Mouse (Mus musculus): ENCODE results near the gene St6gal1.
A peak's percentile ranks its signal among the peaks of the same experiment; 100 is the strongest.
"Not testable (repeated sequence)": the region's sequence is repeated elsewhere in the genome, so short reads cannot be mapped to it uniquely, and the experiment has no call there.

Gene St6gal1

DNA sequence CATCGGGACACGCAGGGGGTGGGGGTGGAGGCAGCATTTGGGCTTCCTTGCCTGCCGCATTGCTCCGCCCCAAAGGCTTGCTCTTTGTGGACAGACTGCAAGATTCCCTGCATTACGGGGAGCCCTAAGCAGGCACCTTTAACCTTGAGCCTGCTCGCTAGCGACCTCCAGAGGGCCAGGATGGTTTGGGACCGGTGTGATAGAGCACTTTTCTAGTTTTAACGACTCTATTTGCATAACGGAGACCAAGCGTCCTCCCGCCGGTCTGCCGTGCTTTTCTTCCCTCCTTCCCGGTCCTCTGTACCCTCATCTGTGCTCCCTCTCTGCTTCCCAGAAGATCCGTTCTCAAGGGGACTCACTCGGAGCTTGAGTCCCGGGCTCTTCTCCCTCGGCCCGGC lies at the start of gene St6gal1:
Gene St6gal1, plus strand, starts transcription at position 70 of the 398 bp plus-strand sequence.
- peak; percentile 65 to 88 for DNase-seq (ENCODE audit: low spot score in 2 of 2)

DNA sequence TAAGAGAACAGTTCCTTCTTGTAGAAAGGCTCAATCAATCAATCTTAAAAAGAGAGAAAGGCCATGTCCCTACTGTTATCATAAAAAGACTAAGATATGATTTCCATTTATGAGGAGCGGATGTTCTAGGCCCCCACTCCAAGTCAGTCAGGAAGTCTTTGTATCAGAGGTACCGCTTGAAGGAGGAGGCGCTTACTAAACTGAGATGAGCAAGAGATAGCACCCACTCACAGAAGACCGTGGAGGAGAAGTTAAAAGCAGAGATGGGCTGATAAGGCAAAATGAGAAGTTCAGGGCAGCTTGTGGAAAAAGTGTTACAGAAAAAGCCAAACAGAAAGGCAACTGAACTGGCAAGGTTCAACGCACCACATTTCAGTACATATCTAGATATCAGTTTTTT lies 49.7 kb upstream of the St6gal1 start:
- DNase-seq (ENCODE audit: low spot score in 2 of 2), result no peak

DNA sequence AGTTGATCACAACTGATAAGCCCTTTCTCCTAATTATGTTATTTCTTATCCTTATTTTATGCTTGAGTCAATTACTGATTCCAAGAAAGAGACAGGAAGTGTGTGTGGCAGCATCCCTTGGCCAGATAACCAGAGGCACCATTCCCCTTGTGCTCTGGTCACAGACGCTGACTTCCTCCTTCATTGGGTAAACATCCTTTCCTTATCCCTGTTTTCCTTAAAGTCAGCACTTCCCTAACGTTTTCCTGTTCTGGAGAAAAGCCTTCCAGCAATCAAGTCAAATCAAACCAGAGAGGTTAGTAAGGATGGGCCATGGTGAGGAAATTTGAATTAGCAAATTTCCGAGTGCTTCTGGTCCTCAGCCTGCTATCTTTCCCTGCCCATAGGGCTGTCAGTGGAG lies 48.6 kb upstream of the St6gal1 start:
- DNase-seq (ENCODE audit: low spot score in 2 of 2), result no peak

DNA sequence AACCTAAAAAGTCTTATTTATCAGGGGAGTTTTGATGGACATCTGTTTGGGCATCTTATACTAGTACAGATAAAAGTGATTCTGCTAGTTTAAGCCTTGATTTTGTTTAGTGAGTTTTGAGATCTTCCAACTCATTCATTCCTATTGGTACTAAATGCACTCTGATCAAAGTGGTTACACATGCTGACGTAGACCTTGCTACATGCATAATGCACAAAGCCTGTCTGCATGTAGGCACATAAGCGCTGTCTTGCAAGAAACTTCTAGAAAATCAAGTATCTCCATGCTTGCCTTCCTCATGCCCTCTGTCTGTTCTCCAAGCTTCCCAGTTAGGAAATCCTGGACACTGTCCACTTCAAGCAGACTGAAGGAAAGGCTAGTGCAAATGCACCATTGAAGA lies 46.7 kb upstream of the St6gal1 start:
- DNase-seq (ENCODE audit: low spot score in 2 of 2), result no peak

DNA sequence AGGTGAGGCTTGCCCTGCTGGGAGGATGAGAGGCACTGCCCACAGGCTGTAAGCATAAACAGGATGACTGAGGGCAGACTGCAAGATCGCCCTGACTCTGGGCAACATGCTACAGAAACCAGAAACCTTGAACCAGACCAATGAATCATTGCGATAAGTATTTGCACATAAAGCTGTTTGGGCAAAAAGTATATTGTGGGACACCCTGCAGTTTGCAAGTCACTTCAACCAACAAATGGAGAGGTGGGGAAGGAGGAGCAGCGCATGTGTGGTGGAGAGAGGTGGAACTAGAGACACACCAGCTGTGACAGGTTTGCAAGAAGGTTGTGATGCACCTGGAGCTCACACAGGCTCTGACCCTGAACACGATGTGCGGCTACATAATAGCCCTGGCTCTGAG lies 45.7 kb upstream of the St6gal1 start:
- no peak for DNase-seq (ENCODE audit: low spot score in 2 of 2)

DNA sequence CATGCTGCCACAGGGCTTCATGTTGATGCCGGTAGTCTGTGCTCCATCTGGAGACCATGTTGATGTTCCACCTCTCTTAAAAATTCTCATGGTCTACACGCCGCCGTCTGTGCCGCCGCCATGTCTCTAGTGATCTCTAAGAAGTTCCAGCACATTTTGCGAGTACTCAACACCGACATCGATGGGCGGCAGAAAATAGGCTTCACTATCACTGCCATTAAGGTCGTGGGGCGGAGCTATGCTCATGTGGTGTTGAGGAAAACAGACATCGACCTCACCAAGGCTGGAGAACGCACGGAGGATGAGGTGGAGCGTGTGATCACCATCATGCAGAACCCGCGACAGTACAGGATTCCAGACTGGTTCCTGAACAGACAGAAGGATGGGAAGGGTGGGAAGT lies 45.1 kb upstream of the St6gal1 start:
- DNase-seq (ENCODE audit: low spot score in 2 of 2), result not testable (repeated sequence)

DNA sequence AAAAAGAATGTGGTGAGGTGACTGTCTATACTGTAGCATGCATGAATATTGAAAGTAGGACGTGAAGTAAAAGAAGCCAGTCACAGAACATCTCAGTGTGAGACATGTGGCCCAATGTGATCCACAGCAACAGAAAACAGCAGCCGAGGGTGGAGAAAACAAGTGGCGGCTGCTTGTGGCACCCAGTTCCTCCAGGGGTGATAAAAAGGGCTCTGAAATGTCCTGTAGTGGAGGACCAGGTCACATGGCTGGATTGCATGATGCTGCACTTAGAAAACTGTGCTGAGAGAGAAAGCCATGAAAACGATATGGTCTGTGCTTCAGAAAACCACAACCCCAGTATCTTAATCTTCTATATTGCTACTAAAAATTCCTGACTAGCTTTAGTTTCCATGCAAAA lies 43.5 kb upstream of the St6gal1 start:
- no peak for DNase-seq (ENCODE audit: low spot score in 2 of 2)

DNA sequence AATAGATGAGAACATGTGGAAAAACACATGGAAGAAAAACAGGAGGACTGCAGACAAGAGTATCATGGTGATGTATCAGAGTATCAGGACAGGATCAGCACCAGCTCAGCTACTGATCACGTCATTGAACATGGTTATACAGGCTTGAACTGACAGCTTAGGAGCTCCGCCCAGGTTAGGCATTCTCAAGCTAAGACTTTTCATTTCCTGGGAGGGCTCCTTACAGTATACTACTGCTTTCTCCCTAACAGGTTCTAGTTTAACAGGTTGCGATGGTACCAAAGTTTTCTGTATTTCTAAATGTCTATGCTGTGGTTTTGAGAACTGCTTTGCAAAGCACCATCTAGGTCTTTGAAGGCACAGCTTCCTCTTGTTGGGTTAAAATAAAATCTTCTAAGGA lies 43.1 kb upstream of the St6gal1 start:
- no peak for DNase-seq (ENCODE audit: low spot score in 2 of 2)

DNA sequence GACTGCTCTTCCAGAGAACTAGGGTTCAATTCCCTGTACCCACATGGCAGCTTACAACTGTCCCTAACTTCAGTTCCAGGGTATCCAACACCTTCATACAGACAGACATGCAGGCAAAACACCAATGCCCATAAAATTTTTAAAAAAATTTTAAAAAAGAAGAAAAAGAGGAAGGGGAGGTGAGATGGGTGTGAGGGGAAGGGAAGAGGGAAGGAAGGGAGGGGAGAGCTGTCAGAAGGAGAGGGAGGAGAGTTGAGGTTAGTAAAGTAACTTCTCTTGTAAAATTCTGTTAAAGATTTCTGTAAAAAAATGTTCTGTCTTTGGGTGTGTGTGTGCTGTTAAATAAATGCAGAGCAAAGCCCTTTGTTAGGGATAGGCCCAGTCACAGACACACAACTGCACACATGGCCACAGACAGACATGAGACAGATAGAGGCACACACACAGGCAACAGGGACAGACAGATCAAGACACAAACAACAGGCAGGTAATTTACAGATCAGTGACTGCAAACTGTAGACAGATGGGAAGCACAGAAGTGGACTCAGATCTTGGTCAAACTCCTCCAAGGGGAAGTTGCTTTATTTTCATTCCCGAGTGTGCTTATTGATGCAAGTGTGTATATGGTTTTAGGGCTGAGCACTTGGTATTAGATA lies 42.5 kb upstream of the St6gal1 start:
- DNase-seq (ENCODE audit: low spot score in 2 of 2), result no peak

DNA sequence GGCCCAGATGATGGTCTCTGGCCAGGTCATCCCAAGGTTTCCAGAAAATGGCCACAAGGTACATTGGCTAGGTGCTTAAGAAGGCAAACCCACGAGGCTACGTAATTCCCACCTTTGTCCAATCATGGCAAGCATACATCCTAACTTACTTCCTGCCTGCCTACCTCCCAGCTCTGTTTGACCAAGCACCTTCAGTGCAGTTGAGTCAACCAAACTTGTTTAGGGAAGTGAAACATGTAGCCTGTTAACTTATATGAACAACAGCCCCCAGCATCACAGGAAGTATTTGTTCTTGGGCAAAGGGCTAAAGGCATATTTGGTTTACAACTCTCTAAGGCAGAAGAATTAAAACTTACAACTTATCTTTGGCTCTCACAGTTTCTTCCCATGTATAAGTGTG lies 38.7 kb upstream of the St6gal1 start:
- DNase-seq (ENCODE audit: low spot score in 2 of 2), result no peak

DNA sequence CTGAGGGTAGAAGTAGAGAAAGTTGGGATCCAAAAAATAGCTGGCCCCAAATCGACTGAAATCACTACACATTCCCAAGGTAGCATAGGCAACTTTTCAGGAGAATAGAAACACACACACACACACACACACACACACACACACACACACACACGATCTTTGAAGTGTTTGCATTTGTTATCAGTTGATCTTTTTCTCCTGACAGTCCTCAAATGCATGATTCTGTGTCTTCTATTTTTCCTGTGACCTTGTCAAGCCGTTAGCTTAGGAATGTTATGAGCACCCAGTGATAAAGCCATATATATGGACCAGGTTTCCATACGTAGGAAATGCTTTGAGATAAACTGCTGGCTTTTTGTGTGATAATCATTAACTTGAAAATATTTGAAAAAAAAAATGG lies 38.1 kb upstream of the St6gal1 start:
- DNase-seq (ENCODE audit: low spot score in 2 of 2), result no peak

DNA sequence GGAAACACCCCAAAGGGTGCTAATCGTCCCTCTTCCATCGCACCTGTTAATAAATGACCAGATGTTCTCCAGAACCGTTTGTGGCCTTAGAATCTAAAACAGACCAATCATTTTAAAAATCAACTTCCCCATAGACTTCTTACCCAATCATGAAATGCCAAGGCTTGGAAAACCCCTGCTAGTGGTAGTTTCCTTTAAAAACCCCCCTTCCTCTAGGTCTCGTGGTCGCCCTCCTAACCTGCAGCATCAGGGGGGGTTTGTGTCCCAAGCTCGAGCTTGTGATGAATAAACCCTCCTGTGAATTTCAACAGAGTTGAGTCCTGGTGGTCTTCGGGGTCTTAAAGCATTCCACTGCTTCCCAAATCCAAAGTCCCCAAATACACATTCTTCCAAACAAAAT lies 36.6 kb upstream of the St6gal1 start:
- no peak for DNase-seq (ENCODE audit: low spot score in 2 of 2)

DNA sequence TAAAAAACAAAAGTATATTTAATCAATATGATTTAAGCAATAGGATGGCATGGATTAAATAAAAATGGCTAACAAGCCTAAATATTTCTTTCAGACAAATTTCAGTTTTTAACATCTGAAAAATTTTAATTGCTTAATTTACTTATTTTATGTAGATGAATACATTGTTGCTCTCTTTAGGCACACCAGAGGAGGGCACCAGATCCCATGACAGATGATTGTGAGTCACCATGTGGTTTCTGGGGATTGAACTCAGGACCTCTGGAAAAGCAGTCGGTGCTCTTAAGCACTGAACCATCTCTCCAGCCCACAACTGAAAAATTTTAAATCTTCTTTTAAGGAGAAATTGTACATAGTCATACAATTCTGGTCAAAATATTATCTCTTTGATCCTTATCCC lies 34.9 kb upstream of the St6gal1 start:
- DNase-seq (ENCODE audit: low spot score in 2 of 2), result no peak

DNA sequence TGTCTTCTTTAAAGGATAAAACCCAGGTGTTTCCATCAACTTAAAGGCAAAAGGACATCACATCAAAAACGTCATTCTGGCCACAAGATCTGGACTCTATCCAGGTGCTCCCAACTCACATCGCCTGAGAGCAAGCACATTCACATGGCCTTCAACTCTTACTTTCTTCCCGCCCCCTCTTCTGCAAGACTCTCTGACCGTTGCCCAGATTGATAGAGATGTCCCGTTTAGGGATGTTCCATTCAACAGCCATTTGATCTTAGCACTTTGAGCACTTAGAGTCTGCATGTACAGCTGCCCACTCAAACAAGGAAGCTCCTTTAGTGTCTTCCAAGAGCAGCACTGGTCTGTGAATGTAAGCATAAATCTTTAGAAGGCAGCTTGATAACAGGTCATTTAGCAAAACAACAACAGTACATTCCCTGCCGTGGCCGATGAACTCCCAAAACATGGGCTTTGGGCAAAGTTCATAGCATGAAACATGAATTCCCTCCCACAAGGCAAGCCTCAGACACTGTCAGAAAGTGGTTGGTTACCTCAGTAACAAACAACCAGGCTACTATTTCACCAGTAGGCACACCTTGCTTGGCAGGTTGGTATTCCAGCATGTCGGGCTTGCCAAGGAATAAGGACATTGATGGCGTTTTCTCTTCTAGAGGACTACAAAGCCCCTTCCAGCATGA lies 32.8 kb upstream of the St6gal1 start:
- no peak for DNase-seq (ENCODE audit: low spot score in 2 of 2)

DNA sequence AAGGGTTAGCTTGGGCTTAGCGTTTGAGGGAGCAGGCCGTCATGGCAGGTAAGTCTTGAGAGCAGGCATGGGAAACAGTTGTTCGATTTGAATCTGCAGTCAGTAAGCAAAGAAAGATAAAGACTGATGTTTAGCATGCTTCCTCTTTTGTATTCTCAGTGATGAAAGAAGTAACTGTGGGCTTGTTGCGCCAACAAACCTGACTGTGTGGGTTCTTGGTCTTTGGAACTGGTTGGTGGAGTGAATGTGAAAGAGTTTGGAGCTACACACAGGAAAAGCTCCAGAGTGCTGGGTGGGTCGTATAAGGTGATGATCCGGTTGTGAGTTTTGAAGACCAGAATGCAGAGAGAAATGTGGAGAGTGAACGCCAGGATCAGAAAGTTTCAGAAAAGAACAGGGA lies 28.9 kb upstream of the St6gal1 start:
- DNase-seq (ENCODE audit: low spot score in 2 of 2), result no peak

DNA sequence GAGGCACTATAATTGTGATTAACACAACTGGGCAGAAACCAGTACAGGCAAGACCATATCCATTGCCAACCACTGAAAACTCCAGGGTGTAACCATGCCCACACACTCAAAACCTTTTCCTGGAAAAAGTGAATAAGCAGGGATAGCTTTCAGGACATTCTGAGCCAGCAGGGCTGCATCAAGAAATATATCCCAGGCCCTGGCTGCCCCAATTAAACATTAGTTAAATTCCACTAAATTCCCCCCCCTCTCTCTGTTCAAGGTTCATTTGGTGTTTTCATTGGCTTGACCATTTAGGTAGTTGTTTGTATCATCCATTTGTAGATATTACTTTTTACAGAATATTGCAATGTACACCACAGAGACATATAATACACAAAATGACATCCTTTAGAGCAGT lies 28.2 kb upstream of the St6gal1 start:
- DNase-seq (ENCODE audit: low spot score in 2 of 2), result no peak

DNA sequence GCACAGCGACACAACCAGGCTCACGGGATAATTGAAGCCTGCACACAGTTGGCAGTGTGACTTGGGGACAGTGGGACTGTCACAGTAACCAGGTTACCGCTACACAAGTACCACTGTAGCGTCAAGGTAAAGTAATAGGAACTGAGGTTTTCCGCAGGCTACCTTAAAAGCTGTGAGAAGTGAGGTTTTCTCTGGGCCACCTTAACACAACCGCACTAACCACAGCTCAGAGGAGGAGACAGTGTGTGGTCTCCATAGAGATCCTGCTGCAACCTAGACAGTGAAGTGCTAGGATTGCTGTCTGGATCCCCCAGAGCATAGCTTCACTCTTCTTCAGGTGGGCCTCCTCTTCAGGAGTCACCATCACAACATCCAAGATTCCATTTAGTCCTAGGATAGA lies 27.7 kb upstream of the St6gal1 start:
- no peak for DNase-seq (ENCODE audit: low spot score in 2 of 2)

DNA sequence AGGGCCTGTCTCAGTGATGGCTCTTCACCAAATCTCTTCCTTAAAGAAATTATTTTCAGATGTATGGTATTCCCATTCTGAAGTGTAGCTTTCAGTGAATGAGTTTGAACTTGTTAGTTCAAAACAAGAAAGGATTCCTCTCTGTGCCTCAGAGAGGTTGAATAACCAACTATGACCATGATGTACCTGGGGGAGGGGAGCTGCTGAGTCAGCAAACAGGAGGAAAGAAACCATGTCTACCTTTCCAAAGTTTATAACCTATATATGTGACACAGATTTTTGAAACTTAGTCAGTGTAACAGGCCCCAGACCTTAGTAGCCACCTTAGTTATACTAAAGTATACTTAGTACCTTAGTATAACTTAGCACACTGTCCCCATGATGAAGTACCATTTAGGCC lies 23.0 kb upstream of the St6gal1 start:
- no peak for DNase-seq (ENCODE audit: low spot score in 2 of 2)

DNA sequence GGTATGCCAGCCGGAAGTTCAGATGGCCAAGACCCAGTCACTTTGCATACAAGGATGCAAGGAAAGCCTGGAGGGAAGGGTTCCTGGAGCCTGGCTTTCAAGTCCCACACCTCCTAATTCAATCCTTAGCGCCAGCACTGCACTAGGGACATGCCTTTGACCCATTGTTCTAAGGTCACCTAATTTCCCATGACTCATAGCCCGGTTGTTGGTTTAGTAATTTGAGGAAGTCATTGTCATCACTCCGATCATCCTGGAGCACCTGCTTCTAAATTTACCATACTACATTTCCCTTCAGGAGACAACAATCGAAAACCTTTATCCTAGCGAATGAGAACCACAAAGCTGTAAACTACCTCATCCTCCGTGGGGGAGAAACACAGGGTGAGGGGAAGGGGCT lies 10.2 kb upstream of the St6gal1 start:
- DNase-seq (ENCODE audit: low spot score in 2 of 2), result no peak

DNA sequence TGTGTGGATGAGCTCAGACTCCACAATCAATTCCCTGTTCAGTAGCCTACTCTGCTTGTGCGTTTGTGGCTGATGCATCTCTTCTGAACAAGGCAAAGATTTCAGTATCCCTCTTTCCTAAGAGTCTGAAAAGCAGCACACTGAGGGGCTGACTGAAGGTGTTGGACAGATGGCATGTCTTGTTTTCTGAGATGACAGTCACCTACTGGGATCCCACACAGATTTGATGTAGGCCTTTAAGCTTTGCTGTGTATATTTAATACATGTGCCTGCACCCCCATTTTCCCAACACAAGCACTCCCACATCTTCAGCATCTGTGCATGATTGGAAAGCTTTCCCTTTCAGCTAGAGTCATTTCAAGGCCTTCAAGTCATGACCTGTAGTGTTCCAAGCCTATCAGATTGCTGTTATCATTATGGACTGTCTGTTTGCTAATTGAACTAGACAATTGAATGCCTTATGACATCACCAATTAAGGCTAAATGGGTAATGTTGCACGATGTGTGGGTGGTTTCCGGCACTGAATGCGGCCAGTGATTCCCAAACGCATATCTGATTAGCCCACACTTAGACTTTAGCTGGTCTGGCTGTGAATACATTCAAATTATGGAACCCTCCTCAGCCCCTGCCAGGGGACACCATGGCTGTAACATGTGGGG lies 9.2 kb upstream of the St6gal1 start:
- no peak for DNase-seq (ENCODE audit: low spot score in 2 of 2)

DNA sequence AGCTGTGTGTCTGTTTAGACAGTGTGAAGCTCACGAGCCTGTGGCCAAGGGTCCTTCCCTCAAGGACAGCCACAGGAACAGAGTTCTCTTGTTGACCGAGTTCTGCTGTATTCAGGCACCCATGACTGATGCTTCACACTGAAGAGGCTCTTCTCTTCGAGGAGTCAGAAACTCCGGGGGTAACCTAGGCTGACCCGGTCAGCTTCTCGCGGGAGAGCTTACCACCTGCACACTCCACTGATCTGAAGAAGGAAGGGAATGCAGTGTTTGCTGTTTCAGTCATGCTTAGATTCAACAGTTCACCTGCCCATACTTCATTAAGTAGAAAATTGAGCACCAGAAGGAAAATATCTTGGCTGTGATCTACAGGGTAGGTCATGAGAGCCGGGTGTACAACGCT lies 8.2 kb upstream of the St6gal1 start:
- no peak for DNase-seq (ENCODE audit: low spot score in 2 of 2)

DNA sequence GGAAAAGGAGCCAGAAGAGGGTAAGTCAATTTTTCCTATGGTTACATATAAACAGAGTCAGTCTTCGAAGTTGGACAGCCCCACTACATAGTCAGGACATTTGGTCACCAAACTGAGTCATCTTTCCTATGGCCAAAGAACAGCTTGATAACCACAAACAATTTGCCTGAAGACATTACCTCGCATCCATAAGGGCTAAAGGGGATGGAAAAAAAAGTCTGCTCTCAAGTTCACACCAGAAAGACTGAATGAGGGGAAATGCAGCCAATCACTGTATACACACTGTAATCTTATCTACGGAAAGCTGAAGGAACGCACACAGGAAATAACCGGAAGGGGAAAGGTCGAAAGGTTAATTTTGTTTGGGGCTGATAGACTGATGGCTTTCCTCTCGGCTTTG lies 6.2 kb upstream of the St6gal1 start:
- no peak for DNase-seq (ENCODE audit: low spot score in 2 of 2)

DNA sequence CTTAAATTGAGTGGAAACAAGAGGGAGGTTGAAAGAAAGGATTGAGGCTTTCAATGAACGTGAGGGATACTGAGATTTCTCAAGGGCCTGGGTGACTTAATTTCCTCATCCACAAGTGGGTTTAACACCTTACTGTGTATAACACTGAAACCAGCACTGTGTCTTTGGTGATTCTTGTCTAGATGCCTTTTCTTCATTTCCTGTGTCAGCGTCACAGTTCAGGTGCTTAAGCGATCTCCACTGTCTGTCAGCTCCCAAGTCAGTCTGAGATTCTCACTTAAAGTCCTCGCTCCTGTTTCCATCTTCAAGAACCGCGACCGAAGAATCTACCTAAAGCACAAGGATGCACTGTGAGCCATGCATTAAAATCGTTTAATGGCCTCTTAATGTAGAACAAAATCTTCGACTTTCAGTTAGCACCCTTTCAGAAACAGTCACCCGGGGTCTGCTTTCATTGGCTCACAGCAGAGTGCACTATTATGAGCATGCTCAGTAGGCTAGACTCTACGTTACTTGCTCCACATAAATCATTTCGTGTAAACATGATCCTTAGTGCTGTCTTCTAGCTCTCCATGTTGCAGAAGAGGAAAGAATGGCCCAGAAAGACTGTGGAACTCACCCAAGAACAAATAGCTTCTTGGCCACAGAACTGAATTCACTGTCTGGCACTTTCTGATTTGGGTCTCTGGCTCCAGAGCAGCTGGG lies 1.2 kb upstream of the St6gal1 start:
- no peak for DNase-seq (ENCODE audit: low spot score in 2 of 2)
